Mouse (Mus musculus): ENCODE data around the gene Hoxc10.

- TF ChIP-seq EP300 (IDR thresholded peaks at IDR 0.05; ENCODE audit: low read depth) = no peak
- no peak for TF ChIP-seq CTCF (IDR thresholded peaks at IDR 0.05; ENCODE audit: low read depth)
Observed at GRCm38 (mm10) chr15:102969296-102969695, 2.7 kb downstream of the Hoxc10 start.

Data from liver, postnatal 0 days (tissue).